Mouse (Mus musculus): ENCODE measurements around the gene Npr2. TPM values are rescaled to one million over a fixed set of nuclear protein-coding genes. Genes with fewer than 3 reads are reported as not detected.

Npr2 gene
- polyA plus RNA-seq, 1 experiment, result 38.0 TPM

- Histone ChIP-seq H3K27me3 (replicated peaks; ENCODE audit: control insufficient read depth, insufficient read depth, low read length) (no peaks in the 10 kb centered on the region), H3K4me3 (ENCODE audit: insufficient read depth, low read depth, low read length) (no peak overlapping the region), H3K36me3 (ENCODE audit: control insufficient read depth, insufficient read depth, low read length) (no peaks in the 10 kb centered on the region), H3K4me1 (ENCODE audit: control insufficient read depth, insufficient read depth, low read length) (no peaks in the 10 kb centered on the region), H3K27ac (ENCODE audit: insufficient read depth, low read depth, low read length) (no peak overlapping the region)
- 85% methylated on average over 9 of the region's 9 CpGs for WGBS
- no peak for DNase-seq
- no peak for TF ChIP-seq CTCF (conservative IDR thresholded peaks at IDR 0.05; ENCODE audit: insufficient read depth, insufficient read length, low read depth, low read length)
- TF ChIP-seq POLR2A (IDR thresholded peaks at IDR 0.05; ENCODE audit: low read depth, low read length), result no peak
Measured at GRCm38 (mm10) chr4:43600195-43600934, 31.4 kb upstream of the Npr2 start.

GRCm38 (mm10) chr4:43604099-43604498 lies 27.6 kb upstream of the Npr2 start:
- Histone ChIP-seq H3K27me3 (replicated peaks; ENCODE audit: control insufficient read depth, insufficient read depth, low read length) (no peaks in the 10 kb centered on the region), H3K4me1 (ENCODE audit: control insufficient read depth, insufficient read depth, low read length) (no peaks in the 10 kb centered on the region), H3K4me3 (ENCODE audit: insufficient read depth, low read depth, low read length) (no peak overlapping the region), H3K36me3 (ENCODE audit: control insufficient read depth, insufficient read depth, low read length) (no peaks in the 10 kb centered on the region), H3K27ac (ENCODE audit: insufficient read depth, low read depth, low read length) (no peak overlapping the region)
- 73% methylated on average over 3 of the region's 3 CpGs for WGBS
- no peak for DNase-seq
- TF ChIP-seq CTCF (conservative IDR thresholded peaks at IDR 0.05; ENCODE audit: insufficient read depth, insufficient read length, low read depth, low read length), result no peak
- no peak for TF ChIP-seq POLR2A (IDR thresholded peaks at IDR 0.05; ENCODE audit: low read depth, low read length)

- DNase-seq, result no peak
- 67% methylated on average over 9 of the region's 9 CpGs for WGBS
Measured at GRCm38 (mm10) chr4:43604751-43605685, 26.7 kb upstream of the Npr2 start.

GRCm38 (mm10) chr4:43612534-43612933 lies 19.2 kb upstream of the Npr2 start:
- Histone ChIP-seq H3K4me1 (ENCODE audit: control insufficient read depth, insufficient read depth, low read length) (no peaks in the 10 kb centered on the region), H3K27me3 (replicated peaks; ENCODE audit: control insufficient read depth, insufficient read depth, low read length) (no peaks in the 10 kb centered on the region), H3K27ac (ENCODE audit: insufficient read depth, low read depth, low read length) (no peak overlapping the region), H3K4me3 (ENCODE audit: insufficient read depth, low read depth, low read length) (no peak overlapping the region), H3K36me3 (ENCODE audit: control insufficient read depth, insufficient read depth, low read length) (no peaks in the 10 kb centered on the region)
- WGBS, result 69% methylated on average over 10 of the region's 10 CpGs
- DNase-seq, result no peak
- TF ChIP-seq CTCF (conservative IDR thresholded peaks at IDR 0.05; ENCODE audit: insufficient read depth, insufficient read length, low read depth, low read length), result no peak
- TF ChIP-seq POLR2A (IDR thresholded peaks at IDR 0.05; ENCODE audit: low read depth, low read length), result no peak

More at GRCm38 (mm10) chr4:43604751-43605685, 26.7 kb upstream of the Npr2 start:
- Histone ChIP-seq H3K4me3 (ENCODE audit: insufficient read depth, low read depth, low read length) (no peak overlapping the region), H3K27me3 (replicated peaks; ENCODE audit: control insufficient read depth, insufficient read depth, low read length) (no peaks in the 10 kb centered on the region), H3K27ac (ENCODE audit: insufficient read depth, low read depth, low read length) (no peak overlapping the region), H3K36me3 (ENCODE audit: control insufficient read depth, insufficient read depth, low read length) (no peaks in the 10 kb centered on the region), H3K4me1 (ENCODE audit: control insufficient read depth, insufficient read depth, low read length) (no peaks in the 10 kb centered on the region)
- TF ChIP-seq CTCF (conservative IDR thresholded peaks at IDR 0.05; ENCODE audit: insufficient read depth, insufficient read length, low read depth, low read length) (no peak), POLR2A (IDR thresholded peaks at IDR 0.05; ENCODE audit: low read depth, low read length) (no peak)

GRCm38 (mm10) chr4:43613060-43613730 lies 18.5 kb upstream of the Npr2 start:
- Histone ChIP-seq H3K27ac (ENCODE audit: insufficient read depth, low read depth, low read length) (no peak overlapping the region), H3K4me1 (ENCODE audit: control insufficient read depth, insufficient read depth, low read length) (no peaks in the 10 kb centered on the region), H3K27me3 (replicated peaks; ENCODE audit: control insufficient read depth, insufficient read depth, low read length) (no peaks in the 10 kb centered on the region), H3K4me3 (ENCODE audit: insufficient read depth, low read depth, low read length) (no peak overlapping the region), H3K36me3 (ENCODE audit: control insufficient read depth, insufficient read depth, low read length) (no peaks in the 10 kb centered on the region)
- peak; percentile 19 for DNase-seq
- WGBS, result 54% methylated on average over 3 of the region's 3 CpGs
- TF ChIP-seq CTCF (conservative IDR thresholded peaks at IDR 0.05; ENCODE audit: insufficient read depth, insufficient read length, low read depth, low read length) (no peak), POLR2A (IDR thresholded peaks at IDR 0.05; ENCODE audit: low read depth, low read length) (no peak)

GRCm38 (mm10) chr4:43620146-43620778 lies 11.5 kb upstream of the Npr2 start:
- 81% methylated on average over 4 of the region's 4 CpGs for WGBS
- Histone ChIP-seq H3K4me1 (ENCODE audit: control insufficient read depth, insufficient read depth, low read length) (no peaks in the 10 kb centered on the region), H3K27me3 (replicated peaks; ENCODE audit: control insufficient read depth, insufficient read depth, low read length) (no peaks in the 10 kb centered on the region), H3K36me3 (ENCODE audit: control insufficient read depth, insufficient read depth, low read length) (no peaks in the 10 kb centered on the region), H3K4me3 (ENCODE audit: insufficient read depth, low read depth, low read length) (no peak overlapping the region), H3K27ac (ENCODE audit: insufficient read depth, low read depth, low read length) (no peak overlapping the region)
- no peak for DNase-seq
- no peak for TF ChIP-seq CTCF (conservative IDR thresholded peaks at IDR 0.05; ENCODE audit: insufficient read depth, insufficient read length, low read depth, low read length)
- TF ChIP-seq POLR2A (IDR thresholded peaks at IDR 0.05; ENCODE audit: low read depth, low read length), result no peak
